Mouse (Mus musculus) CH12F3 (cell line): ENCODE data around the gene U2af2.

Source experiments
- in situ Hi-C: fragments of 300-500 bp; cut with MboI; formaldehyde crosslinking; loops from 2 replicates; pipeline ENCODE4 v1.14.3; 2020; ENCODE audit warnings: low sequenced_read_pairs

U2af2 gene

GRCm38 (mm10) chr7:5101066-5101663 lies 39.2 kb downstream of the U2af2 start:
- in situ Hi-C loops, result no loop called here

- in situ Hi-C loops, result no loop called here
These were observed 40.6 kb downstream of the U2af2 start for GRCm38 (mm10) chr7:5102564-5102963.

- in situ Hi-C loops, result no loop called here
These were observed 46.3 kb downstream of the U2af2 start for GRCm38 (mm10) chr7:5108272-5108671.

GRCm38 (mm10) chr7:5109301-5109700 lies 47.4 kb downstream of the U2af2 start:
- in situ Hi-C loops, result no loop called here

- in situ Hi-C loops, result no loop called here
These were observed 50.8 kb downstream of the U2af2 start for GRCm38 (mm10) chr7:5112701-5113100.

- in situ Hi-C loops, result no loop called here
These were observed 54.9 kb downstream of the U2af2 start, which contains the start of gene Rfpl4 for GRCm38 (mm10) chr7:5116850-5117249. TSS of gene Rfpl4 (minus strand) at chr7:5116950.

- in situ Hi-C loops, result loop anchor here (5.0 kb wide), 1 partner anchor 43 kb away; the partner anchor contains the start of gene Epn1
These were observed 63.1 kb downstream of the U2af2 start for GRCm38 (mm10) chr7:5125078-5125477.

- in situ Hi-C loops, result loop anchor here (5.0 kb wide), 1 partner anchor 43 kb away; the partner anchor contains the start of gene Epn1
These were observed 63.8 kb downstream of the U2af2 start, which contains the start of gene Rasl2-9 for GRCm38 (mm10) chr7:5125549-5126406. TSS of gene Rasl2-9 (minus strand) at chr7:5125950.
